Mouse (Mus musculus) large intestine, adult 2 months (tissue): Measurements from ENCODE around the gene Wipi2. TPM values are rescaled to one million over a fixed set of nuclear protein-coding genes. Genes with fewer than 3 reads are reported as not detected.

Experiments used
- DNase-seq: peaks from one replicate; pipeline ENCODE4 v3.0.0-alpha.2; 2012; ENCODE audit warnings: low read depth, low spot score
- WGBS: fragments of 180-500 bp; shearing (Covaris S2); methylation state at CpG from one replicate; pipeline ENCODE4 v1.1.7; 2018; 5-methylcytosine and 5-hydroxymethylcytosine counted together
- polyA plus RNA-seq: library from polyadenylated mRNA; depleted of rRNA; stranded (reverse); fragments of >200 nt; gene quantifications from 2 replicates; pipeline ENCODE4 v1.2.3, GENCODE M21; 2012

Gene Wipi2
- polyA plus RNA-seq, 1 experiment: 25.1 TPM

DNA sequence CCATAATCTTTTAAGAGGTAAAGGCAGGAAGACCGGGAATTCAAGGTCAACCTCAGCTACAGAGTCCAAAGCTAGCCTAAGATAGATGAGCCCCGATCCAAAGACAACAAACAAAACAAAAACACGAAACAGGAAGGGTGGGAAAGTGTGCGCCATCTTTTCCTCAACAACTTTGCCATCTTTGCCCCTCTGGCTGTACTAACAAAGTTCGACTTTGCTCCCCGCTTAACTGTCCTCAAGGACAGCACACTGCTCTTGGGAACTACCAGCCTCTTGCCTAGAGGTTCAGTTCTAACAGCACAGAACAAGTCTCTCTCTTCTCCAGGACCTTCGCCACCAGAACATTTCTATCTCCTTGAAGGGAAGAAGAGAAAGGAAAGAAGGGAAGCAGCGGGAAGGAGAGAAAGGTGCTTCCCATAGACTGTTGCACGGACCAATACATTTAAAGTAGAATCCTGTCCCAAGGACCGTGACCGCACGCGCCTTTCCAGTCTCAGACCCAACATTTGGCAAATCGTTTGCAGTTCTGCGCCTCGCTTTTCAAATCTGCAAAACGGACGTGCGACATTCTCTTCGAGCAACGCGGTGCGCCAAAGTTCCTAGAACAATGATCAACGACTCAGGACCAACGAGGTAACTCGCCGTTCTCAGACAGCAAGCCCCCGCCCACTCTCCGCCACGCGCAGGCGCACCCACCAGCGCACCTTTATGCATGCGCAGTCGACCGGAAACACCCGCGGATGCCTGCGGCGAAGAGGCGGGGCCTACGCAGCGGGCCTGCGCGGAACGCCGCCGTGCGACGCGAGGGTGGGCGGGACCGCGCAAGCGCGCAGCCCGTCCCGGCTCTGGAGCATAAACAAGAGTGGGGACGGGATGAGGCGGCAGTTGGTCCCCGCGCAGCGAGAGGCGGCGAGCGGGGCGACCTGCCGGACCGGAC is 1.5 kb downstream of the Wipi2 start:
- WGBS: under 1% methylated on average over 69 of the region's 69 CpGs
- DNase-seq: peak; percentile 75

GRCm38 (mm10) chr5:142629663-142630025 is 2.1 kb downstream of the Wipi2 start:
- no peak for DNase-seq
- WGBS: 1% methylated on average over 41 of the region's 41 CpGs

- no peak for DNase-seq
- 4% methylated on average over 6 of the region's 6 CpGs for WGBS
Measured at GRCm38 (mm10) chr5:142630224-142630623, 2.7 kb downstream of the Wipi2 start.

- DNase-seq: no peak
- 93% methylated on average over 5 of the region's 5 CpGs for WGBS
Measured at GRCm38 (mm10) chr5:142637823-142638222, 10.3 kb downstream of the Wipi2 start.

- DNase-seq: no peak
Measured at GRCm38 (mm10) chr5:142640088-142640487, 12.6 kb downstream of the Wipi2 start.

DNA sequence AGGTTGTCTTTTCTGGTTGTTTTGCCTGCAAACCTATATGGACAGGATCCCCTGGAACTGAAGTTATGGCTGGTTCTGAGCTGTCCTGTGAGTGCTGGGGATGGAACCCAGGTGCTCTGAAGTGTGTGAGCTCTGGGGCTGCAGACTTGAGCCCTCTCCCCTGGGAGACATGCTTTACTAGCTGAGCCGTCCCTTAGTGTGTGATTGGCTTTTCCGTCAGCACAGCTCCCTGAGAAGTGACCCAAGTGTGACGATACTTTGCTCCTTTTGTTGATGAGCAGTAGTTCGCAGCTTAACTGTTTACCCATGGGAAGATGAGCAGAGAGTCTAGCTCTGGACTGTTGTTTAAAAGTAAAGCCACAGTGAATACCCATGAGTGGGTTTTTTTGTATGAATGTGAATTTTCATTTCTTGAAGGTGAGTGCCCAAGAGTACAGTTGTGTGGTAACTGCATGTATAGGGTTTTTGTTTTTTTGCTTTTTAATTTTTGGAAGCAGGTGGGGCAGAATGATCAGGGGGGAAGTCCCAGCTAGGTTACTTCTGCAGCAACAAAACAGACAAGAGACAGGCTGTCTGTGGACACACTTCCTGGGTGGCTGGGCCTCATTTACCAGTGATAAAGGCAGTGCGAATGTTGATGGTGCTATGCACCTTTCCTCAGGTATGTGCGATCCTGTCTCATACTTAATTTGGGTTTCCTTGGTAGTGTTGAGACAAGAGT is 14.0 kb downstream of the Wipi2 start:
- WGBS: 87% methylated on average over 6 of the region's 6 CpGs
- no peak for DNase-seq

More at GRCm38 (mm10) chr5:142640088-142640487, 12.6 kb downstream of the Wipi2 start:
- WGBS: 84% methylated on average over 5 of the region's 5 CpGs

DNA sequence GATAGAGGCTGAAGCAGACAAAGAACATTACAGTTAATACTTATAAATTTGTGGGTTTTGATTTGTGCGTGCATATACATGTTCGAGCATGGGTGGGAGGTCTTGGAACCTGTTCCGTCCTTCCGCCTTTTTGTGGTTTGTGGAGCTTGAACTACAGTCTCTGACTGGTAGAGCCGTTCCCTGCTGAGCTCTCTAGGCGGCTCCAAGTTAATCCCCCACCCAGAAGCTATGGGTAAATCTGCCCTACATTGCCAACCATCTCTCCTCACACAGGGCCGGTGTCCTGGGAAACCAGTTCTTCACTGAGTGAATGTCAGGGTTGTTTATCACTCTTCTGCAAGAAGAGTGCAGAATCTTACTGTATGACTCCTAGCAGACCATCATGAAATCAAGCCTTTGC is 20.7 kb downstream of the Wipi2 start:
- DNase-seq: no peak
- 89% methylated on average over 7 of the region's 7 CpGs for WGBS

DNA sequence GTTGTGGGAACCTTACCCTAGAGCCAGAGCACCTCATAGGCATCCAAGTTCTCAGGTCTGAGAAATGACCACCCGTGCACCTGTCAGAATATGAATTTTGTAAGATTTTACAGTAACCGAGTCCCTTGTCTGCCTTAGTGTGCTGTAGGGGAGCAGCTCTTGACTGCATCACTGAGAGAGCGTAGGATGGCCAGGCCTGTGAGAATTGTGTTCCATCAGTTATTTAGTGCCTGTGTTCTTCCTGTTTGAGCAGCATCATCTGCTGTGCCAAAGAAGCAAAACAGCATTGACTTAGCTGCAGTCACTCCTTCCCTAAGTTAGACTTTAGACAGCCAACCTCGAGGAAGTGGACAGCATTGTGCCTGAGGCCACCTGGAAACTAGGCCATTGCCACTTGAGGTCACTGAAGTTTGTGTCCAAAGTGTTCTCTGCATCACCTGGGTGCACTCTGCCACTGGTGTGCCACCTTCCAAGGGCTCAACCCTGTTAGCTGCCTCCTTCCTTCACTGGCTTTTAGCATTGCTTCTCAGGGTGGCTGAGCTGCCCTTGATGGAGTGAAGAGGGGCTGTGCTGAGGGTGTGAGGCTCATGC is 22.1 kb downstream of the Wipi2 start:
- no peak for DNase-seq
- WGBS: 75% methylated on average over 4 of the region's 4 CpGs

- no peak for DNase-seq
- WGBS: 66% methylated on average over 3 of the region's 3 CpGs
Measured at GRCm38 (mm10) chr5:142650390-142650789, 22.9 kb downstream of the Wipi2 start.

DNA sequence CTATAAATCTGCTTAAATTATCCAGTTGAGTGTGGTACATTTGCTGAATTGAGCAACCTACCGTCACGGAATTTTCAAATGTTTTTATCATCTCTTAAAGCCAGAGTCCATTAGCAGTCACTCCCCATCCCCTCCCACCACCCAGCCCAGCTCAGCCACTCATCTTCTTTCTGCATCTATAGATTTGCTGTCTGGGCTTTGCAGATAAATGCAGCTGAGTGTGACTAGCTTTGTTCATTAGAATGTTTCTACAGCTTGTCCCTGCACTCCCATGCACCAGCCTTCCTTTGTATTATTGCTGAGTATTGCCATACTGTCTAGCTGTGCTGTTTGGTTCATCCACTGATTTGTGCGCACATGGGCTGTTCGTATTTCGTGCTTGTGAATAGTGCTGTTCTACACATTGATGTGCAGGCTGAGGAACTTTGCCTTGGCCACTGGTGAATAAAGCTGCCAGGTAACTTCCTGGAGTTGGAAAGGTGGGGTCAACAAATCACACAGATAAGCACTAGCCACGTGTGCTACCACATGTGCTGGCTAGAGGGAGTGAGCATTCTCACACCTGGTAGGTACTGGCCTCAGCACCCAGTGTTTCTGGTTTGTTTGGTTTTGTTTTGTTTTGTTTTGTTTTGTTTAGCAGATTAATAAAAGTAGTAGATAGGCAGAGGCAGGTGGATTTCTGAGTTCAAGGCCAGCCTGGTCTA is 23.4 kb downstream of the Wipi2 start:
- DNase-seq: peak; percentile 42
- 37% methylated on average over 6 of the region's 6 CpGs for WGBS

GRCm38 (mm10) chr5:142652266-142652665 is 24.8 kb downstream of the Wipi2 start:
- WGBS: 56% methylated on average over 4 of the region's 4 CpGs
- no peak for DNase-seq

- 88% methylated on average over 7 of the region's 7 CpGs for WGBS
- DNase-seq: no peak
Measured at GRCm38 (mm10) chr5:142660656-142661434, 33.3 kb downstream of the Wipi2 start.

GRCm38 (mm10) chr5:142667921-142668320 is 40.4 kb downstream of the Wipi2 start:
- DNase-seq: no peak
- WGBS: 54% methylated on average over 3 of the region's 3 CpGs

- 83% methylated on average over 11 of the region's 11 CpGs for WGBS
- no peak for DNase-seq
Measured at GRCm38 (mm10) chr5:142668556-142669263, 41.2 kb downstream of the Wipi2 start.

GRCm38 (mm10) chr5:142669726-142670125 is 42.2 kb downstream of the Wipi2 start:
- WGBS: 75% methylated on average over 7 of the region's 7 CpGs
- DNase-seq: no peak

DNA sequence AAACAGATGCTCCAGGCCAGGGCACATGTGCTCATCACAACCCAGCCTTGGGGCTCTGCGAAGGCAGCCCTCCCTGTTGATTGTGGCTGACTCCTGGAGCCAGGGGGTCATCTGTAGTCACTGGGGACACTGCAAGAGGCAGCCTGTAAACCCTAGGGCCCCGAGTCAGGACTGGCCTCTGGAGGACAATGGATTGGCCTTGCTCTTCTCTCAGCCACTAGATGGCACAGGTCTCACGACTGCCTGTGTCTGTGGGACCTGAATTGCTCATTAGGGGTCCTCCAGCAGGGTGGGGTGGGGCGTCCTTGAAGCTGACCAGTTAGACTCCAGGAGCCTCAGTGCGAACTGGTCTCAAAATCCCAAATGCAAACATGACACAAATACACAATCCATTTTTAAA is 45.6 kb downstream of the Wipi2 start:
- WGBS: 19% methylated on average over 5 of the region's 5 CpGs
- DNase-seq: no peak

DNA sequence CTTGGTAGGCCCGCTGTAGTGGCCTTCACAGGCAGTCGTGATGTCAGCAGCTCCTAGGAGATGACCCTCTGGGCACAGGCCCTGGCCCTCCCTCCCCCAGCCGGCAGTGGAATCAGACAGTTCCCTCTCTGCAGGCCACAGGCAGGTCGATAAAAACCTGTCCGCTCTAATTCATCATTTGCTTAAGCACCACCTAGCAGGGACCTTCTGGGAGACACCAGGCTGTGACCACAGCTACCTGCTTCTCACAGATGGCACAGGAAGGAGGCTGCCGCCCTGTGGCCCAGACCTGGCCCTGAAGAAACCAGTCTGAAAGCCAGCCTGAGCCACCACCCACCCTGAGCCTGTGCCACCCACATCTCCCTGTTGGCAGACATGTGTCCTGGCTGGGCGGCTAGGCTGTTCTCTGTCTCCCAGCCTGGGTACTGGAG is 50.7 kb downstream of the Wipi2 start:
- 52% methylated on average over 7 of the region's 7 CpGs for WGBS
- no peak for DNase-seq

DNA sequence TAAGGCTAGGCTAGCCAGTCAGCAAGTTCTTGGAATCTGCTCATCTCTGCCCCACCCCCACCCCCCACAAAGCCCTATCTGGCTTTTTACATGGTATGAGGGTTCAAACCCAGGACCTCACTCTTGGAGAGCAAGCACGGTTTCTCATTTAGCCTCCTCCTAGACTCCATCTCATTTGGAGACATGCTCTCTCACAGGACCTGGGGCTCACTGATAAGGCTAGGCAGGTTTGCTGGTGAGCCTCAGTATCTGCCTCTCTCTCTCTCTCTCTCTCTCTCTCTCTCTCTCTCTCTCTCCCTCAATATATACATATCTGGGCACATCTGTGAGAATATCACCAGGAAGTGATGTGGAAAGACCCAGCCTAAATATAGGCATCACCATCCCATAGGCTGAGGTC is 51.6 kb downstream of the Wipi2 start:
- DNase-seq: no peak
- WGBS: 89% methylated on average over 1 of the region's 1 CpGs
